ENCODE assay signal across 14 mouse cellular contexts in the genomic region with DNA sequence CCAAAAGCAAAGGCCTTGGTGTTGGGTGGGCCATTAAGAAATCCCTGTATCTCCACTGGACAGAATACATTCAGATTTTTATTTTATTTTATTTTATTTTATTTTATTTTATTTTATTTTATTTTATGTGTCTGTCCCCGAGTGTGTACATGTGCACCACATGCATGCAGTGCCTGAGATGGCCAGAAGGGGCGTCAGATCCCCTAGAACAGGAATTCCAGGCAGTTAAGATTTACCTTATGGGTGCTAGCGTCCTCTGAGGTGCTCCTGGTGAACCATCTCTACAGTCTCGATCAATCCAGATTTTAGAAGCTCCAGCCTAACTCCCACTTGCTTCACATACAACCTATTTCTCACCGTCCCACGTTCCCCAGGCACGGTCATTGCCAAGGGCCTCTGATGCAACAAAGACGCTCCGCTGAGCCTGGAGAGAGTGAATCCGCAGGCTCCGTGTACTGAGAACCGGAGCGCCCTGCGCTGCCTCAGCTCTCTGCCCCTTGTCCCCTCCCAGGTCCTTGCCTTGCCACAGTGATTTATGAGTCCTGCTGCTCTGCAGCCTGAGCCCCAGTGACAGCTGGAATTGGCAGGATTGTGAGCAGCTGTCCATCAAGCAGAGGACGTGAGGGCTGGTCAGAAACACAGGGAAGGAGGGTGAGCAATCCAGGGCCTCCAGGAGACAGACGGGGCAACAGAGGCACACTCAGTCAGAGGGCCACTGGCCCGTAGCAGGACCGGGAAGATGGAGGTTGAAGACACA. TPM values are rescaled to one million over a fixed set of nuclear protein-coding genes. Genes with fewer than 3 reads are reported as not detected.
DNase-seq lines count a peak whose midpoint lies in the region; ATAC-seq and TF ChIP-seq lines count a peak whose summit lies in the region.
"Had no signal": no experiment of that assay in that cellular context is flagged by ENCODE, and none has a peak within 500 bp of the region (broad histone marks: within the 10 kb centered on the region; RNA-seq: fewer than 3 reads in every experiment).

No protein-coding gene starts in this region.

- WGBS in forebrain, embryonic 12.5 days = 80% methylated on average over 18 of the region's 18 CpGs
- WGBS in forebrain, embryonic 11.5 days = 82% methylated on average over 18 of the region's 18 CpGs
- WGBS in forebrain, postnatal 0 days = 75% methylated on average over 18 of the region's 18 CpGs
- WGBS in midbrain, embryonic 11.5 days = 76% methylated on average over 18 of the region's 18 CpGs

- no peaks in the 10 kb centered on the region for H3K9me3 ChIP-seq in forebrain, embryonic 12.5 days
- H3K9me3 ChIP-seq in forebrain, embryonic 11.5 days (ENCODE audit: control insufficient read depth, low read length) = no peaks in the 10 kb centered on the region
- H3K9me3 ChIP-seq in ES-Bruce4 (replicated peaks; ENCODE audit: control insufficient read depth, insufficient read depth, low read length, poor library complexity, severe bottlenecking) = no peaks in the 10 kb centered on the region
- H3K9me3 ChIP-seq in forebrain, postnatal 0 days (ENCODE audit: low read length) = no peaks in the 10 kb centered on the region
- H3K9me3 ChIP-seq in midbrain, embryonic 11.5 days (ENCODE audit: control insufficient read depth, low read length) = no peaks in the 10 kb centered on the region

- intact Hi-C loops in heart, postnatal 25 days (cut with DNase I) = no loop called here

- no peak overlapping the region for H3K9ac ChIP-seq in forebrain, embryonic 12.5 days
- no peak overlapping the region for H3K9ac ChIP-seq in forebrain, embryonic 11.5 days (ENCODE audit: low read length)
- no peak overlapping the region for H3K9ac ChIP-seq in ES-Bruce4 (ENCODE audit: low read depth, poor library complexity, severe bottlenecking)
- no peak overlapping the region for H3K9ac ChIP-seq in forebrain, postnatal 0 days
- H3K9ac ChIP-seq in midbrain, embryonic 11.5 days (ENCODE audit: low read length) = peak overlapping the region; percentile 18; the same call in 1 of the 2 replicates

- no peak overlapping the region for H3K4me2 ChIP-seq in forebrain, embryonic 12.5 days
- no peak overlapping the region for H3K4me2 ChIP-seq in forebrain, embryonic 11.5 days (ENCODE audit: low read depth, low read length, severe bottlenecking)
- no peak overlapping the region for H3K4me2 ChIP-seq in forebrain, postnatal 0 days (ENCODE audit: low read depth)
- no peak overlapping the region for H3K4me2 ChIP-seq in midbrain, embryonic 11.5 days

- peak overlapping the region; percentile 42 for H3K27ac ChIP-seq in forebrain, embryonic 12.5 days
- no peak overlapping the region for H3K27ac ChIP-seq in forebrain, embryonic 11.5 days (ENCODE audit: low read depth, low read length)
- no peak overlapping the region for H3K27ac ChIP-seq in ES-Bruce4 (ENCODE audit: insufficient read depth, low read length)
- no peak overlapping the region for H3K27ac ChIP-seq in forebrain, postnatal 0 days (ENCODE audit: low read depth, low read length)
- H3K27ac ChIP-seq in midbrain, embryonic 11.5 days (ENCODE audit: low read depth, low read length) = no peak overlapping the region

- H3K36me3 ChIP-seq in forebrain, embryonic 12.5 days (replicated peaks) = no peaks in the 10 kb centered on the region
- H3K36me3 ChIP-seq in forebrain, embryonic 11.5 days (ENCODE audit: control insufficient read depth, insufficient read depth, low read length) = no peaks in the 10 kb centered on the region
- H3K36me3 ChIP-seq in ES-Bruce4 (ENCODE audit: control insufficient read depth, insufficient read depth, low read length, poor library complexity, severe bottlenecking) = no peaks in the 10 kb centered on the region
- H3K36me3 ChIP-seq in forebrain, postnatal 0 days (ENCODE audit: insufficient read depth) = no peaks in the 10 kb centered on the region
- no peaks in the 10 kb centered on the region for H3K36me3 ChIP-seq in midbrain, embryonic 11.5 days (ENCODE audit: control insufficient read depth, insufficient read depth, low read length)

- ATAC-seq in forebrain, embryonic 12.5 days (ENCODE audit: low FRiP score) = peak; percentile 58; the same call in 1 of the 2 replicates
- ATAC-seq in forebrain, embryonic 11.5 days (replicated peaks; ENCODE audit: low FRiP score) = no peak
- peak; percentile 19; the same call in 1 of the 2 replicates for ATAC-seq in forebrain, postnatal 0 days
- ATAC-seq in midbrain, embryonic 11.5 days (ENCODE audit: low FRiP score) = peak; percentile 53
- ATAC-seq in inflammation-experienced regulatory T-cells, adult 6 months = no peak
- ATAC-seq: activated CD4-positive, CD25-positive, alpha-beta regulatory T cell, adult 4 months had no signal

- peak; percentile 0 for TF ChIP-seq CTCF in ES-Bruce4 (IDR thresholded peaks at IDR 0.05; ENCODE audit: low read depth, low read length)
- no peak for TF ChIP-seq CTCF in forebrain, postnatal 0 days (IDR thresholded peaks at IDR 0.05; ENCODE audit: low read depth)

- no peak overlapping the region for H3K4me3 ChIP-seq in forebrain, embryonic 12.5 days (replicated peaks)
- H3K4me3 ChIP-seq in forebrain, embryonic 11.5 days (ENCODE audit: low read depth, low read length) = no peak overlapping the region
- no peak overlapping the region for H3K4me3 ChIP-seq in ES-Bruce4 (ENCODE audit: low read depth, low read length)
- H3K4me3 ChIP-seq in forebrain, postnatal 0 days (ENCODE audit: low read depth, low read length) = no peak overlapping the region
- H3K4me3 ChIP-seq in midbrain, embryonic 11.5 days (ENCODE audit: low read depth, low read length) = no peak overlapping the region
- H3K4me3 ChIP-seq: erythroblast, embryonic 14.5 days had no signal

- H3K27me3 ChIP-seq in forebrain, embryonic 12.5 days = peaks cover 24% of the 10 kb centered on the region
- peaks cover under 1% of the 10 kb centered on the region; the same call in 1 of the 2 replicates for H3K27me3 ChIP-seq in forebrain, embryonic 11.5 days (ENCODE audit: control insufficient read depth, insufficient read depth, low read length)
- no peaks in the 10 kb centered on the region for H3K27me3 ChIP-seq in ES-Bruce4 (ENCODE audit: control insufficient read depth, insufficient read depth, low read length, poor library complexity, severe bottlenecking)
- no peaks in the 10 kb centered on the region for H3K27me3 ChIP-seq in forebrain, postnatal 0 days (ENCODE audit: insufficient read depth, low read length)
- no peaks in the 10 kb centered on the region for H3K27me3 ChIP-seq in midbrain, embryonic 11.5 days (ENCODE audit: control insufficient read depth, insufficient read depth, low read length)

- no peak for TF ChIP-seq POLR2A in ES-Bruce4 (IDR thresholded peaks at IDR 0.05; ENCODE audit: insufficient read depth, low read length)

- peaks cover 14% of the 10 kb centered on the region for H3K4me1 ChIP-seq in forebrain, embryonic 12.5 days
- H3K4me1 ChIP-seq in forebrain, embryonic 11.5 days (replicated peaks; ENCODE audit: control insufficient read depth, insufficient read depth, low read length) = peaks cover 1% of the 10 kb centered on the region; the same call in 1 of the 2 replicates
- H3K4me1 ChIP-seq in ES-Bruce4 (ENCODE audit: control insufficient read depth, insufficient read depth, low read length) = no peaks in the 10 kb centered on the region
- H3K4me1 ChIP-seq in forebrain, postnatal 0 days (ENCODE audit: insufficient read depth) = 0 out of 2 replicates have a peak, but pooled peaks cover 5% of the 10 kb centered on the region
- H3K4me1 ChIP-seq in midbrain, embryonic 11.5 days (ENCODE audit: control insufficient read depth, insufficient read depth, low read length) = peaks cover 13% of the 10 kb centered on the region

- DNase-seq in forebrain, embryonic 11.5 days (ENCODE audit: low spot score) = no peak
- DNase-seq in forebrain, postnatal 0 days = no peak
- DNase-seq in midbrain, embryonic 11.5 days (ENCODE audit: low spot score, missing footprints) = no peak
- no peak for DNase-seq in spleen, postnatal 10 days (ENCODE audit: low spot score in 2 of 2)
- DNase-seq in heart, postnatal 25 days (ENCODE audit: low spot score) = no peak
- DNase-seq: heart, adult 11 months; kidney, adult 9 months; right cerebral cortex, postnatal 4 days; thymus, postnatal 14 days had no signal

- TF ChIP-seq EP300 in ES-Bruce4 (IDR thresholded peaks at IDR 0.05; ENCODE audit: insufficient read depth, low read depth, low read length) = no peak

RNA-seq across cellular contexts. Expression of gene Ubiad1, which starts 46.9 kb away (rescaled TPM):
- 19.1 and 20.8 TPM in 2 replicates for polyA plus RNA-seq in forebrain, embryonic 12.5 days (2016; fragmentation: Nextera tagmentation; extraction: Ambion mirVana)
- polyA plus RNA-seq in forebrain, embryonic 11.5 days (2014; fragmentation: Nextera tagmentation; extraction: Ambion mirVana) = 17.0 and 19.6 TPM in 2 replicates
- polyA plus RNA-seq in ES-Bruce4 (2011; ENCODE audit: insufficient read depth, insufficient read length, low read depth, missing spikeins) = 7.5 and 10.3 TPM in 2 replicates
- 13.6 and 18.7 TPM in 2 replicates for total RNA-seq in forebrain, postnatal 0 days (2014; rRNA removed)
- 11.7 and 12.2 TPM in 2 replicates for polyA plus RNA-seq in forebrain, postnatal 0 days (2015; fragmentation: Nextera tagmentation; extraction: Ambion mirVana)
- polyA plus RNA-seq in midbrain, embryonic 11.5 days (2014; fragmentation: Nextera tagmentation; extraction: Ambion mirVana) = 15.5 and 15.8 TPM in 2 replicates
- 1 to 10 TPM; 8.6 to 9.2 (median 8.7) TPM for polyA plus RNA-seq in inflammation-experienced regulatory T-cells, adult 6 months (2017; shearing (Covaris generic))
- total RNA-seq in heart, postnatal 25 days (2021) = 10 to 100 TPM; 19.4 to 20.7 TPM

RNA-seq across cellular contexts. Expression of gene Mtor, which starts 50.7 kb away (rescaled TPM):
- polyA plus RNA-seq in forebrain, embryonic 12.5 days (2016; fragmentation: Nextera tagmentation; extraction: Ambion mirVana) = 31.2 and 35.1 TPM in 2 replicates
- polyA plus RNA-seq in forebrain, embryonic 11.5 days (2014; fragmentation: Nextera tagmentation; extraction: Ambion mirVana) = 30.6 and 37.6 TPM in 2 replicates
- polyA plus RNA-seq in ES-Bruce4 (2011; ENCODE audit: insufficient read depth, insufficient read length, low read depth, missing spikeins) = 26.0 and 33.8 TPM in 2 replicates
- total RNA-seq in forebrain, postnatal 0 days (2014; rRNA removed) = 35.2 and 43.6 TPM in 2 replicates
- 27.7 and 28.0 TPM in 2 replicates for polyA plus RNA-seq in forebrain, postnatal 0 days (2015; fragmentation: Nextera tagmentation; extraction: Ambion mirVana)
- 30.5 and 30.9 TPM in 2 replicates for polyA plus RNA-seq in midbrain, embryonic 11.5 days (2014; fragmentation: Nextera tagmentation; extraction: Ambion mirVana)
- polyA plus RNA-seq in inflammation-experienced regulatory T-cells, adult 6 months (2017; shearing (Covaris generic)) = 10 to 100 TPM; 10.1 to 13.5 (median 11.7) TPM
- total RNA-seq in heart, postnatal 25 days (2021) = 10 to 100 TPM; 45.3 to 46.0 TPM

Comparison
In these comparisons a context has a peak if more than half of its experiments do, and no peak if none do; other contexts are left out.
1. ATAC-seq: peak in forebrain, embryonic 12.5 days (single experiment), forebrain, postnatal 0 days (single experiment) and midbrain, embryonic 11.5 days (single experiment); none in forebrain, embryonic 11.5 days (single experiment) and inflammation-experienced regulatory T-cells, adult 6 months (single experiment).